Mouse (Mus musculus) midbrain, embryonic 14.5 days (tissue): Measurements from ENCODE around the gene Serpinb6c. TPM values are rescaled to one million over a fixed set of nuclear protein-coding genes. Genes with fewer than 3 reads are reported as not detected.

Experiments used
- ATAC-seq: fragments of 200-750 bp; cut with Nextera tagmentation; 2 replicates; pipeline ENCODE4 v1.8.0; 2017; ENCODE audit warnings: moderate number of reproducible peaks, moderate library complexity; ENCODE audit not compliant: low FRiP score, low TSS enrichment
- DNase-seq: peaks from one replicate; pipeline ENCODE4 v3.0.0-alpha.2; 2015
- H3K27ac ChIP-seq: fragments of 300-500 bp; sonication (generic); replicated peaks from 2 replicates; pipeline ENCODE4 v1.5.1; 2014; ENCODE audit warnings: mild to moderate bottlenecking, low read depth, low read length, moderate library complexity
- H3K27me3 ChIP-seq: fragments of 300-500 bp; sonication (generic); 2 replicates; pipeline ENCODE4 v1.6.1; 2014; ENCODE audit warnings: low read length, control low read depth, mixed read lengths; ENCODE audit not compliant: control insufficient read depth, insufficient read depth
- H3K36me3 ChIP-seq: fragments of 300-500 bp; sonication (generic); 2 replicates; pipeline ENCODE4 v1.6.1; 2014; ENCODE audit warnings: low read length, control low read depth; ENCODE audit not compliant: control insufficient read depth, insufficient read depth
- H3K4me1 ChIP-seq: fragments of 300-500 bp; sonication (generic); 2 replicates; pipeline ENCODE4 v1.6.1; 2014; ENCODE audit warnings: mild to moderate bottlenecking, antibody characterized with exemption, low read length, control low read depth; ENCODE audit not compliant: control insufficient read depth, insufficient read depth
- H3K4me2 ChIP-seq: fragments of 300-500 bp; sonication (generic); 2 replicates; pipeline ENCODE4 v1.6.1; 2014; ENCODE audit warnings: mild to moderate bottlenecking, low read length, moderate library complexity
- H3K4me3 ChIP-seq: fragments of 300-500 bp; sonication (generic); replicated peaks from 2 replicates; pipeline ENCODE4 v1.5.1; 2014; ENCODE audit warnings: low read depth, low read length
- H3K9ac ChIP-seq: fragments of 300-500 bp; sonication (generic); replicated peaks from 2 replicates; pipeline ENCODE4 v1.6.1; 2014; ENCODE audit warnings: mild to moderate bottlenecking, low read length, moderate library complexity
- H3K9me3 ChIP-seq: fragments of 300-500 bp; sonication (generic); 2 replicates; pipeline ENCODE4 v1.6.1; 2016; ENCODE audit warnings: low read length, control low read depth, mixed read lengths; ENCODE audit not compliant: control insufficient read depth
- WGBS: fragments of 180-500 bp; shearing (Covaris S2); extraction: QIAGEN DNeasy Blood & Tissue Kit; methylation state at CpG from one replicate; pipeline ENCODE4 v1.1.7; 2014; 5-methylcytosine and 5-hydroxymethylcytosine counted together
- polyA plus RNA-seq: library from polyadenylated mRNA; unstranded; fragments of >200 nt; fragmentation: Nextera tagmentation; extraction: Ambion mirVana; gene quantifications from 2 replicates; pipeline ENCODE4 v1.2.1, GENCODE M21; 2014

Serpinb6c gene
- polyA plus RNA-seq, 1 experiment from 2014 or later = 0.16 TPM

DNA sequence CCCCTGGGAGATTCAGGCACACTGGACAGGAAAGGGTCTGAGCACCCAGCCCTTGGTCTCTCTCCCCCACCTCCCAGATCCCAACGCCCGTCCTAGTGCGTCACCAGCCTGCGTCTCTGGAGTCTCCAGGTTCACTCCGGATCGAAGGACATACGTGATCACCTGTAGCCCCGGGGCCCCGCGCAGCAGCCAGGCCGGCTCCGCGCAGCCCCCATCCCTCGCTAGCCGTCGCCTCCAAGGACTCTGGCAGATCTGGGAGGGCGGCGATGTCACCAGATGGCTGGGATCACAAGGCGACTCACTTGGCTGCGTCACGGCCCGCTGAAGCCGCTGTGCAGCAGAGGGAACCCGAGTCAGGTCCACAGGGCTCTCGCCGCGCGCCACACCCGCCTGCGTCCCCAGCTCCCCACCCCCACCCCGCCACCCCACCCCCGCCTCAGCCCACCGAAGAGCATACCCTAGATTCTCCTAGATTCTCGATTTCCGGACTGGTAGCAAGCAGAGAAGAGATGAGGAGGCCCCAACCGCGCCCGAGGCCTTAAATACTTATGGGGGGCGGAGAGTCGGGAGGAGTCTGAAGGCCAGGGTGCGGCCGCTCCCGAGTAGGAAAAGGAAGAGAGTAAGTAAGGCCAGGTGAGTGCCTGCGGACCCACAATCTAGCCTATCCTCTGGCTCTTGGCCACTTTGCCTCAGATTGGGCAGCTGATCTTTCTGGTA is 30.1 kb upstream of the Serpinb6c start:
- DNase-seq = peak; percentile 62
- Histone ChIP-seq H3K4me2 (peak overlapping the region; percentile 90), H3K27ac (0 out of 2 replicates have a peak overlapping the region, but pooled peaks have one; percentile 8), H3K4me1 (peaks cover 3% of the 10 kb centered on the region), H3K27me3 (no peaks in the 10 kb centered on the region), H3K36me3 (no peaks in the 10 kb centered on the region), H3K4me3 (peak overlapping the region; percentile 48), H3K9ac (peak overlapping the region; percentile 71), H3K9me3 (no peaks in the 10 kb centered on the region)
- peak; percentile 83 for ATAC-seq
- WGBS = under 1% methylated on average over 44 of the region's 44 CpGs

DNA sequence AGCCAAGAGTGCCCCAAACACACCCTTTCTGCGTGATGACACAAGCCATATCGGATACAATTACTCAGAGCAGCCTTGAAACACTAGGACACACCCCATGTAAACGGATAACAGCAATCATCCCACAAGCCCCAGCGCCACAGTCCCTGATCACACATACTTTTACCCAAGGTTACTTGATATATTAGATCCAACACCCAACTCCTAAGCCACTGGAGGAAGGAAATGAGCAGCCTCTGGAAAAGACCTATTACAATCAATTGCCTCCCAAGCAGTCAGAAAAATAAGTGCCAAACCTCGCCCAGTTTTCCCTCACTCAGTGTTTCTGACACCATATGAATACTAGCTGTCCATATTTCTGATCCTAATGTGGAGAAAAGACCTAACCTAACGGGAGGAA is 29.2 kb upstream of the Serpinb6c start:
- Histone ChIP-seq H3K36me3 (peaks cover 3% of the 10 kb centered on the region; the same call in 1 of the 2 replicates), H3K4me2 (peak overlapping the region; percentile 90; the same call in 1 of the 2 replicates), H3K27ac (no peak overlapping the region), H3K9ac (no peak overlapping the region), H3K4me3 (no peak overlapping the region), H3K9me3 (no peaks in the 10 kb centered on the region), H3K27me3 (no peaks in the 10 kb centered on the region), H3K4me1 (peaks cover 3% of the 10 kb centered on the region)
- WGBS = 82% methylated on average over 6 of the region's 6 CpGs
- DNase-seq (peak; percentile 0), ATAC-seq (no peak)

DNA sequence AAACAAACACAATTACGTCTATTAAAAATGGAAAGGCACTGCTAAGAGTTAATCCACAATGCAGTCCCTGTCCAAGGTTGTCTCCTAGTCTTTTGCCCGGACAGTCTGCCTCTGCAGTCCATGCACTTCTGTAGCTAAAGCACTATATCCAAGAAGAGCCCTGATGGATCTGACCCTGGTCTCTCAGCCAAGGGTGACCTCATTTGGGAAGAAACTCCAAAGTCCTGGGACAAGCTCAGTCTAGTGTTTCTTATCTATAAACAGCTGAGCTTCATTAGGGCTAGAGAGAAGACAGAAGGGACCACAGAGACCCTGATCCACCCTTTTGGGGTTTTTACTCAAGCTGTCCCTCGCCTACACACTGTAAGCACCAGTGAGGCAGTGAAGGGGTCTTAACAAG is 25.4 kb upstream of the Serpinb6c start:
- Histone ChIP-seq H3K9me3 (no peaks in the 10 kb centered on the region), H3K4me1 (peaks cover under 1% of the 10 kb centered on the region), H3K9ac (no peak overlapping the region), H3K4me2 (no peak overlapping the region), H3K27ac (no peak overlapping the region), H3K36me3 (peaks cover 3% of the 10 kb centered on the region; the same call in 1 of the 2 replicates), H3K4me3 (no peak overlapping the region), H3K27me3 (no peaks in the 10 kb centered on the region)
- ATAC-seq (no peak), DNase-seq (no peak)
- WGBS = 92% methylated on average over 3 of the region's 3 CpGs

DNA sequence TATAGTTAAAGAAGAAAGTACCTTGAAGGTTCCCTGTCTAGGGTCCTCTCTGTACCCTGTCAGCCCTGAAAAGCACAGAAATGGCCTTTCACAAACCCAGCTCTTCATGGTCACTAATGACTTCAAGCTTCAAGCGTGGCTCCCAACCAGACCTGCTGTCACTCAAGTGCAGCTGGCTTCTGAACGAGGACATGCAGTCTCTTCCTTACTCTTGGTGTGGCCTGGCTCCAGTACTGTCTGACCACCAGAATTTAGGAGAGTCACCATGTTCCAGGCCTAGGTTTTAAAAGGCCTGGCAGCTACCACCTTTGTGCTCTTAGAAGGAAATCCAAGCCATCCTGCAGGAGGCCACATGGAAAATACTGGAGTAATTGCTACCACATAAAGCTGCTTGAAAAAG is 24.8 kb upstream of the Serpinb6c start:
- Histone ChIP-seq H3K9ac (no peak overlapping the region), H3K4me3 (no peak overlapping the region), H3K27ac (no peak overlapping the region), H3K27me3 (no peaks in the 10 kb centered on the region), H3K4me2 (no peak overlapping the region), H3K9me3 (no peaks in the 10 kb centered on the region), H3K36me3 (peaks cover 3% of the 10 kb centered on the region; the same call in 1 of the 2 replicates), H3K4me1 (no peaks in the 10 kb centered on the region)
- DNase-seq (no peak), ATAC-seq (no peak)
- WGBS = 78% methylated on average over 2 of the region's 2 CpGs

DNA sequence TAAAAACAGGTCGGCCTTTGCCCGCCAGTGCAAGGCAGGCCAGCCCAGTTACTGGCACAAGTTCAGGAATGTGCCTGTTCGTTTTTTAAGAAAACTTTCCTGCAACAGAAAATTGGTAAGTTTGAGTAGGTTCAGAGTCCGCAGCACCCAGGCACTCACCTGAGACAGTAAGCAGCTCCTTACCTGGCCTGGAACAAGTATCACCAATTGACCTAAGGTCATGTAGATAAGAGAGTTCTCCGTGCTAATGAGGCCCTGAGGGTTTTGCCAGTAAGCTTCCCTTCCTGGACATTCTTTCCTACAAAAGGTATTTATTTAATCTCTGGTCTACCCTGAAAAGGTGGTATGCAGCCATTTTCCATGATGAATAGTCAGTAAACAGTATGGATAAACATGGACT is 16.2 kb upstream of the Serpinb6c start:
- Histone ChIP-seq H3K36me3 (peaks cover 19% of the 10 kb centered on the region), H3K27ac (no peak overlapping the region), H3K4me1 (no peaks in the 10 kb centered on the region), H3K4me3 (no peak overlapping the region), H3K9me3 (no peaks in the 10 kb centered on the region), H3K9ac (no peak overlapping the region), H3K27me3 (no peaks in the 10 kb centered on the region), H3K4me2 (no peak overlapping the region)
- DNase-seq = no peak
- WGBS = 95% methylated on average over 5 of the region's 5 CpGs
- ATAC-seq = no peak

DNA sequence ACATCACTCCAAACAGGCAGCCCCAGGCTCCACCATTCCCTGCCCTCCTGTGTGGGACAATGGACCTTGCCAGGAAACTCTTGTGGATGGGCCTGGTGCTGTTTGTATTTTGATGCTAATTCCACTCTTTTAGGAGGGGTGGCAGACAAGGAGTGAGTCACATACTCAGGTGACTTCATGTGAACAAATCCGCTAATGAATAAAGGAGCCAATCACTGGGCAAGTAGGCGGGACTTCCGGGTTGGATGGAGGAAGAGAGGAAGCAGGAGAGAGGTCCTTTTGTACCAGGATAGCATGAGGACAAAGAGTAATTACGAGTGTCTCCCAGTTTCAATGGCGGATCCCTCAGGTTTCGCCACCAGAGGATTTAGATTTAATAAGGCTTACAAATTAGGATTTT is 15.5 kb upstream of the Serpinb6c start:
- DNase-seq = no peak
- WGBS = 87% methylated on average over 6 of the region's 6 CpGs
- H3K4me1 ChIP-seq = no peaks in the 10 kb centered on the region

DNA sequence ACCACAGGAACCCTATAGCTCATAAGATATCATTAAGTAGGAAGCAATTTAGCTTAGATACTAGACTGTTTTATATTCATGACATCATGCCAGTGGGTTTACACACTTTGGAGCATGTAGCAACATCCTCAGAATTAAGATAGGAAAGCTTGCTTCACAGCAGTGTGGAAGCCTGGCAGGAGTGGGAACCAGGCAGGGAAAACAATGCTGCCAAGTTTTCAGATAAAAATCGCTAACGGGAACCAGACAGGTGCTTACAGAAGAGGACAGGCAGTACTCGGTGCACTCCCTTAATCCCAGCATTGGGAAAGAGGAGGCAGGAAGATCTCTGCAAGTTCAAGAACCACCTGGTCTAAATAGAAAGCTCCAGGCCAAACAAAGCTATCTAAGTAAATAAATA is 1.3 kb upstream of the Serpinb6c start:
- Histone ChIP-seq H3K4me3 (no peak overlapping the region), H3K4me2 (no peak overlapping the region)
- 80% methylated on average over 3 of the region's 3 CpGs for WGBS

More for the DNA sequence above, 15.5 kb upstream of the Serpinb6c start:
- no peak overlapping the region for H3K27ac ChIP-seq
- no peak overlapping the region for H3K9ac ChIP-seq
- no peak for ATAC-seq
- no peaks in the 10 kb centered on the region for H3K9me3 ChIP-seq
- H3K27me3 ChIP-seq = no peaks in the 10 kb centered on the region
- no peak overlapping the region for H3K4me2 ChIP-seq
- H3K4me3 ChIP-seq = no peak overlapping the region
- peaks cover 19% of the 10 kb centered on the region for H3K36me3 ChIP-seq

DNA sequence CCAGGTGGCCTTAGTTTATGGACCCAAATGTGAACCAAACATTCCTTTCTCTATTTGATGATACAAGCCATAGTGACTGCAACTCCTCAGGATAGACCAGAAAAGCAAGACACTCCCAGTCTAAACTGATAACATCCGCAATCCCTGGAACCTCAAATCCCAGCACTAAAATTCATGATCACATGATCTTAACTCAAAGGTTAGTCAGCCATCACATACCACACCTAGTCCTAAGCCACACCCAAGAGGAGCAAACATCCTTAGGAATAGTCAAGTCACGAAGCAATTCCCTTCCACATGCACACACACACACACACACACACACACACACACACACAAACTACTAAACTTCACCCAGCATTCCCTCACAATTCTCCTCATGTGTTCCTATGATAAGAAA is 2.2 kb downstream of the Serpinb6c start:
- no peaks in the 10 kb centered on the region for H3K4me1 ChIP-seq
- no peaks in the 10 kb centered on the region for H3K9me3 ChIP-seq
- ATAC-seq (no peak), DNase-seq (no peak)
- no peak overlapping the region for H3K27ac ChIP-seq
- WGBS = 90% methylated on average over 2 of the region's 2 CpGs
- H3K4me2 ChIP-seq = no peak overlapping the region
- no peaks in the 10 kb centered on the region for H3K36me3 ChIP-seq
- H3K27me3 ChIP-seq = no peaks in the 10 kb centered on the region
- H3K9ac ChIP-seq = no peak overlapping the region
- no peak overlapping the region for H3K4me3 ChIP-seq

More for the DNA sequence above, 1.3 kb upstream of the Serpinb6c start:
- DNase-seq = no peak
- no peaks in the 10 kb centered on the region for H3K4me1 ChIP-seq
- H3K27me3 ChIP-seq = no peaks in the 10 kb centered on the region
- H3K9ac ChIP-seq = no peak overlapping the region
- no peak overlapping the region for H3K27ac ChIP-seq
- no peaks in the 10 kb centered on the region for H3K36me3 ChIP-seq
- no peak for ATAC-seq
- H3K9me3 ChIP-seq = no peaks in the 10 kb centered on the region

DNA sequence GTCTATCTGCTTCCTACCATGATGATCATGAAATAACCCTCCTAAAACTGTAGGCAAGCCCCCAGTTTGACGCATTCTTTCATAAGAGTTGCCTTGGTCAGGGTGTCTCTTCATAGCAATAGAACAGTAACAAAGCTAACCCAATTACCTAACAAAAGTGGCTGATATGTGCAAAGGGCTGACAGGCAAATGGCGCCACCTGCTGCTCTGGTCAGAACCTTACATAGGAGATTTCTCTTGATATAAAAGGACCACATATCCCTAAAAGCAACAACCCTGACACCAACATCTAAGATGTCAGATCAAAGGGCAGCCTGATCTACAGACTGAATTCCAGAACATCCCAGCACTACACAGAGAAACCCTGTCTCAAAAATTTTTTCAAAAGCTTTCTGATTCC is 11.3 kb downstream of the Serpinb6c start:
- H3K9ac ChIP-seq = no peak overlapping the region
- no peak overlapping the region for H3K27ac ChIP-seq
- WGBS = 40% methylated on average over 2 of the region's 2 CpGs
- H3K4me2 ChIP-seq = no peak overlapping the region
- no peaks in the 10 kb centered on the region for H3K36me3 ChIP-seq
- ATAC-seq = no peak
- H3K27me3 ChIP-seq = no peaks in the 10 kb centered on the region
- DNase-seq = peak; percentile 68
- no peaks in the 10 kb centered on the region for H3K9me3 ChIP-seq
- H3K4me3 ChIP-seq = no peak overlapping the region
- no peaks in the 10 kb centered on the region for H3K4me1 ChIP-seq
